In the genomic region with DNA sequence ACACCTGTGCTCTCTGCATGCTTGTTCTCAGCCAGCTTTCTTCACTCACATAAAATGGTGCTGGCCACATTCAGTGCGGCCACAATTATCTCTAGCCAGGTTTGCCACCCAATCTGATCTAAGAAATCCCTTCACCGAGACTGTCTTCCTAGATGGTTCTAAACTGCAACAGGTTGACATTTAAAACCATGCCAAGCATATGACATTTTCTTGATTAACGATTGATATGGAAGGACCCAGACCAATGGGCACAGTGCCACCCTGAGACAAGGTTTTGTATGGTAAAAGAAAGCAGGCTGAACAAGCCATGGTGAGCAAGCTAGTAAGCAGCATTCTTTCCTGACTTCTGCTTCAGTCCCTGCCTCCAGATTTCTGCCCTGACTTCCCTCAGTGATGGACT, we compare ENCODE assay signal across 15 mouse cellular contexts. TPM values are rescaled to one million over a fixed set of nuclear protein-coding genes. Genes with fewer than 3 reads are reported as not detected.
DNase-seq lines count a peak whose midpoint lies in the region.
"Had no signal": no experiment of that assay in that cellular context is flagged by ENCODE, and none has a peak within 500 bp of the region (broad histone marks: within the 10 kb centered on the region; RNA-seq: fewer than 3 reads in every experiment).

No protein-coding gene starts in this region.

- intact Hi-C loops in gastrocnemius, postnatal 36 days (cut with DNase I), result no loop called here

- DNase-seq in cerebellum, postnatal 10 days, result peak; percentile 20 to 22
- no peak for DNase-seq in cerebellum, adult 9-10 months
- peak; percentile 17 for DNase-seq in adrenal gland, adult 8-10 months
- DNase-seq in adrenal gland, postnatal 10 days, result peak; percentile 11
- DNase-seq in adrenal gland, postnatal 36 days, result peak; percentile 38 to 40
- DNase-seq in gastrocnemius, postnatal 36 days, result no peak
- DNase-seq: cerebellum, adult 11-12 months; cerebellum, adult 8-10 months; cerebellum, postnatal 36 days; gastrocnemius, postnatal 10 days; heart, adult 11 months; heart, postnatal 10 days; heart, postnatal 36 days; kidney, adult 11 months; kidney, adult 8-10 months had no signal

RNA-seq across cellular contexts. Expression of gene Pde4d, which starts 18.0 kb away (rescaled TPM):
- 10 to 100 TPM; 10.8 to 13.3 (median 12.0) TPM for total RNA-seq in adrenal gland, adult 8-10 months (2022)
- 100 to 1,000 TPM in 1 of 2 experiments, 10 to 100 TPM in 1; 70.3 to 101 TPM for total RNA-seq in adrenal gland, postnatal 10 days (2021)
- 10 to 100 TPM; 38.1 to 40.2 TPM for total RNA-seq in adrenal gland, postnatal 36 days (2021)
- total RNA-seq in gastrocnemius, postnatal 36 days (2021), result 100 to 1,000 TPM; 190 to 235 TPM

Comparison
In these comparisons a context has a peak if more than half of its experiments do, and no peak if none do; other contexts are left out.
1. DNase-seq: peak in cerebellum, postnatal 10 days (2 of 2), adrenal gland, adult 8-10 months (single experiment), adrenal gland, postnatal 10 days (single experiment) and adrenal gland, postnatal 36 days (2 of 2); none in cerebellum, adult 9-10 months (single experiment) and gastrocnemius, postnatal 36 days (0 of 2).